Mouse (Mus musculus): ENCODE results near the gene Oaz1.

Gene Oaz1

GRCm38 (mm10) chr10:80826151-80827062 is at the start of gene Oaz1:
TSS of gene Oaz1 (plus strand) at chr10:80826656.
- DNase-seq (ENCODE audit: low spot score in 2 of 2) = peak; percentile 99 to 100

- DNase-seq (ENCODE audit: low spot score in 2 of 2) = no peak
Measured at GRCm38 (mm10) chr10:80777123-80777522, 49.3 kb upstream of the Oaz1 start.

- no peak for DNase-seq (ENCODE audit: low spot score in 2 of 2)
Measured at GRCm38 (mm10) chr10:80779565-80779964, 46.9 kb upstream of the Oaz1 start.

GRCm38 (mm10) chr10:80784302-80784701 is 42.2 kb upstream of the Oaz1 start:
- DNase-seq (ENCODE audit: low spot score in 2 of 2) = no peak

GRCm38 (mm10) chr10:80784871-80785270 is 41.6 kb upstream of the Oaz1 start:
- DNase-seq (ENCODE audit: low spot score in 2 of 2) = no peak

GRCm38 (mm10) chr10:80785963-80786362 is 40.5 kb upstream of the Oaz1 start:
- no peak for DNase-seq (ENCODE audit: low spot score in 2 of 2)

GRCm38 (mm10) chr10:80787517-80787916 is 38.9 kb upstream of the Oaz1 start:
- no peak for DNase-seq (ENCODE audit: low spot score in 2 of 2)

GRCm38 (mm10) chr10:80790761-80791404 is 35.6 kb upstream of the Oaz1 start:
- DNase-seq (ENCODE audit: low spot score in 2 of 2) = no peak

- DNase-seq (ENCODE audit: low spot score in 2 of 2) = no peak
Measured at GRCm38 (mm10) chr10:80791476-80792174, 34.8 kb upstream of the Oaz1 start.

- DNase-seq (ENCODE audit: low spot score in 2 of 2) = no peak
Measured at GRCm38 (mm10) chr10:80792175-80793032, 34.1 kb upstream of the Oaz1 start.

GRCm38 (mm10) chr10:80793033-80793784 is 33.2 kb upstream of the Oaz1 start:
- DNase-seq (ENCODE audit: low spot score in 2 of 2) = no peak

GRCm38 (mm10) chr10:80793803-80794202 is 32.7 kb upstream of the Oaz1 start:
- DNase-seq (ENCODE audit: low spot score in 2 of 2) = no peak

- DNase-seq (ENCODE audit: low spot score in 2 of 2) = no peak
Measured at GRCm38 (mm10) chr10:80794750-80795149, 31.7 kb upstream of the Oaz1 start.

GRCm38 (mm10) chr10:80796307-80796848 is 30.1 kb upstream of the Oaz1 start:
- DNase-seq (ENCODE audit: low spot score in 2 of 2) = no peak

- DNase-seq (ENCODE audit: low spot score in 2 of 2) = no peak
Measured at GRCm38 (mm10) chr10:80797186-80798149, 29.0 kb upstream of the Oaz1 start.

GRCm38 (mm10) chr10:80798150-80799006 is 28.1 kb upstream of the Oaz1 start, which contains the start of the genes Sf3a2 and Plekhj1:
TSS of gene Sf3a2 (plus strand) at chr10:80798198.
TSS of gene Plekhj1 (minus strand) at chr10:80798626.
- peak; percentile 95 to 96 for DNase-seq (ENCODE audit: low spot score in 2 of 2)

- DNase-seq (ENCODE audit: low spot score in 2 of 2) = no peak
Measured at GRCm38 (mm10) chr10:80799070-80799566, 27.3 kb upstream of the Oaz1 start.

All from spleen, postnatal 36 days (tissue).